Mouse (Mus musculus) megakaryocyte, embryonic 14.5 days (primary cell): ENCODE results near the gene Uhrf1bp1. TPM values are rescaled to one million over a fixed set of nuclear protein-coding genes. Genes with fewer than 3 reads are reported as not detected.

ENCODE experiments used
- H3K27me3 ChIP-seq: replicated peaks from 2 replicates; pipeline ENCODE3; 2012; ENCODE audit warnings: inconsistent platforms
- H3K36me3 ChIP-seq: replicated peaks from 2 replicates; pipeline ENCODE3; 2012; ENCODE audit warnings: low read length, inconsistent platforms, mixed read lengths
- H3K4me1 ChIP-seq: 2 replicates; pipeline ENCODE4 v1.6.1; 2012; ENCODE audit warnings: inconsistent platforms
- H3K4me3 ChIP-seq: replicated peaks from 2 replicates; pipeline ENCODE3; 2012; ENCODE audit warnings: moderate library complexity, mild to moderate bottlenecking, inconsistent platforms
- H3K9me3 ChIP-seq: 2 replicates; pipeline ENCODE4 v1.6.1; 2012; ENCODE audit warnings: inconsistent platforms
- FLI1 ChIP-seq: IDR thresholded peaks from 2 replicates; pipeline ENCODE4 v1.6.1; 2012; ENCODE audit warnings: low read length, inconsistent platforms, mixed read lengths
- GATA1 ChIP-seq: IDR thresholded peaks from 3 replicates; pipeline ENCODE4 v1.6.1; 2012; ENCODE audit warnings: mixed read lengths, low read length, inconsistent platforms, borderline replicate concordance
- polyA plus RNA-seq: library from polyadenylated mRNA; stranded (reverse); fragments of >175 nt; gene quantifications from 2 replicates; pipeline ENCODE4 v1.2.3, GENCODE M21; 2012; ENCODE audit warnings: low replicate concordance; ENCODE audit not compliant: insufficient read depth

Uhrf1bp1 gene
- 3.2 and 12.1 TPM in 2 replicates for polyA plus RNA-seq

GRCm38 (mm10) chr17:27856265-27856797, at the start of gene Uhrf1bp1:
Gene Uhrf1bp1 (plus strand): TSS chr17:27856441.
- TF ChIP-seq FLI1: no peak
- no peak for TF ChIP-seq GATA1
- Histone ChIP-seq H3K4me3 (peak within 1 kb of the TSS; percentile 97), H3K9me3 (no peaks in the 10 kb centered on the region), H3K36me3 (peaks cover 26% of the 10 kb centered on the region), H3K27me3 (no peaks in the 10 kb centered on the region), H3K4me1 (peaks cover 40% of the 10 kb centered on the region)

- Histone ChIP-seq H3K9me3 (no peaks in the 10 kb centered on the region), H3K4me3 (no peak overlapping the region), H3K4me1 (peaks cover 87% of the 10 kb centered on the region), H3K27me3 (no peaks in the 10 kb centered on the region), H3K36me3 (peaks cover 51% of the 10 kb centered on the region)
- TF ChIP-seq GATA1: no peak
- no peak for TF ChIP-seq FLI1
These were observed 48.6 kb upstream of the Uhrf1bp1 start for GRCm38 (mm10) chr17:27807542-27808078.

GRCm38 (mm10) chr17:27810569-27811331, 45.5 kb upstream of the Uhrf1bp1 start:
- Histone ChIP-seq H3K36me3 (peaks cover 39% of the 10 kb centered on the region), H3K4me3 (no peak overlapping the region), H3K27me3 (no peaks in the 10 kb centered on the region), H3K9me3 (no peaks in the 10 kb centered on the region), H3K4me1 (peaks cover 76% of the 10 kb centered on the region)
- TF ChIP-seq FLI1: no peak
- TF ChIP-seq GATA1: no peak

- Histone ChIP-seq H3K4me3 (no peak overlapping the region), H3K36me3 (peaks cover 34% of the 10 kb centered on the region), H3K27me3 (no peaks in the 10 kb centered on the region), H3K4me1 (peaks cover 69% of the 10 kb centered on the region), H3K9me3 (no peaks in the 10 kb centered on the region)
- TF ChIP-seq GATA1 (no peak), FLI1 (no peak)
These were observed 44.3 kb upstream of the Uhrf1bp1 start for GRCm38 (mm10) chr17:27811980-27812379.

GRCm38 (mm10) chr17:27814606-27815005, 41.6 kb upstream of the Uhrf1bp1 start:
- Histone ChIP-seq H3K9me3 (no peaks in the 10 kb centered on the region), H3K4me1 (peaks cover 75% of the 10 kb centered on the region), H3K36me3 (peaks cover 37% of the 10 kb centered on the region), H3K27me3 (no peaks in the 10 kb centered on the region), H3K4me3 (no peak overlapping the region)
- TF ChIP-seq FLI1: no peak
- no peak for TF ChIP-seq GATA1

GRCm38 (mm10) chr17:27819011-27819410, 37.2 kb upstream of the Uhrf1bp1 start:
- Histone ChIP-seq H3K4me3 (peak overlapping the region; percentile 99), H3K9me3 (no peaks in the 10 kb centered on the region), H3K27me3 (no peaks in the 10 kb centered on the region), H3K36me3 (peaks cover 16% of the 10 kb centered on the region), H3K4me1 (peaks cover 57% of the 10 kb centered on the region)
- TF ChIP-seq FLI1 (no peak), GATA1 (no peak)

- Histone ChIP-seq H3K27me3 (no peaks in the 10 kb centered on the region), H3K4me1 (peaks cover 54% of the 10 kb centered on the region), H3K36me3 (peaks cover 13% of the 10 kb centered on the region), H3K4me3 (peak overlapping the region; percentile 99), H3K9me3 (no peaks in the 10 kb centered on the region)
- TF ChIP-seq GATA1 (no peak), FLI1 (no peak)
These were observed 36.7 kb upstream of the Uhrf1bp1 start for GRCm38 (mm10) chr17:27819521-27819970.

GRCm38 (mm10) chr17:27819971-27820567, 36.2 kb upstream of the Uhrf1bp1 start:
- peaks cover 12% of the 10 kb centered on the region for H3K36me3 ChIP-seq
- H3K4me1 ChIP-seq: peaks cover 56% of the 10 kb centered on the region
- H3K9me3 ChIP-seq: no peaks in the 10 kb centered on the region
- no peak for TF ChIP-seq GATA1
- no peak for TF ChIP-seq FLI1
- H3K27me3 ChIP-seq: no peaks in the 10 kb centered on the region
- H3K4me3 ChIP-seq: peak overlapping the region; percentile 99

- Histone ChIP-seq H3K4me3 (peak within 1 kb of the TSS; percentile 99), H3K9me3 (no peaks in the 10 kb centered on the region), H3K36me3 (peaks cover 5% of the 10 kb centered on the region), H3K27me3 (no peaks in the 10 kb centered on the region), H3K4me1 (peaks cover 57% of the 10 kb centered on the region)
- TF ChIP-seq GATA1 (no peak), FLI1 (no peak)
These were observed 35.5 kb upstream of the Uhrf1bp1 start, which contains the start of gene D17Wsu92e for GRCm38 (mm10) chr17:27820568-27821406. Gene D17Wsu92e (minus strand): TSS chr17:27820648.
